Mouse (Mus musculus): ENCODE measurements around the gene Slx1b.

GRCm38 (mm10) chr7:126663646-126664045 lies 31.9 kb downstream of the Slx1b start:
- TF ChIP-seq CTCF (IDR thresholded peaks at IDR 0.05) (no peak), EP300 (IDR thresholded peaks at IDR 0.05) (no peak)
